Mouse (Mus musculus) kidney, postnatal 0 days (tissue): Measurements from ENCODE around the gene Egfl8. TPM values are rescaled to one million over a fixed set of nuclear protein-coding genes. Genes with fewer than 3 reads are reported as not detected.

ENCODE experiments used
- ATAC-seq: fragments of 200-750 bp; cut with Nextera tagmentation; replicated peaks from 2 replicates; pipeline ENCODE4 v1.8.0; 2017; ENCODE audit warnings: low read depth, moderate number of reproducible peaks, moderate TSS enrichment, moderate library complexity; ENCODE audit not compliant: low FRiP score
- DNase-seq: peaks from one replicate; pipeline ENCODE4 v3.0.0-alpha.2; 2016; ENCODE audit warnings: low spot score
- H3K27ac ChIP-seq: fragments of 300-500 bp; sonication (generic); 2 replicates; pipeline ENCODE4 v1.5.1; 2014; ENCODE audit warnings: mild to moderate bottlenecking
- H3K27me3 ChIP-seq: fragments of 300-500 bp; sonication (generic); 2 replicates; pipeline ENCODE4 v1.6.1; 2014; ENCODE audit warnings: low read length, mixed read lengths; ENCODE audit not compliant: insufficient read depth
- H3K36me3 ChIP-seq: fragments of 300-500 bp; sonication (generic); 2 replicates; pipeline ENCODE4 v1.6.1; 2014; ENCODE audit warnings: low read length, mixed read lengths; ENCODE audit not compliant: insufficient read depth
- H3K4me1 ChIP-seq: fragments of 300-500 bp; sonication (generic); replicated peaks from 2 replicates; pipeline ENCODE4 v1.6.1; 2014; ENCODE audit warnings: antibody characterized with exemption, low read length, mixed read lengths; ENCODE audit not compliant: insufficient read depth
- H3K4me2 ChIP-seq: fragments of 300-500 bp; sonication (generic); 2 replicates; pipeline ENCODE4 v1.6.1; 2014; ENCODE audit warnings: mild to moderate bottlenecking, low read length, moderate library complexity, mixed read lengths
- H3K4me3 ChIP-seq: fragments of 300-500 bp; sonication (generic); replicated peaks from 2 replicates; pipeline ENCODE4 v1.5.1; 2014; ENCODE audit warnings: low read depth, low read length
- H3K9ac ChIP-seq: fragments of 300-500 bp; sonication (generic); 2 replicates; pipeline ENCODE4 v1.6.1; 2014; ENCODE audit warnings: low read depth, low read length
- H3K9me3 ChIP-seq: fragments of 300-500 bp; sonication (generic); replicated peaks from 2 replicates; pipeline ENCODE4 v1.6.1; 2016; ENCODE audit warnings: low read length, inconsistent platforms, mixed read lengths
- CTCF ChIP-seq: IDR thresholded peaks from 2 replicates; pipeline ENCODE4 v1.5.1; 2016; ENCODE audit warnings: antibody characterized with exemption, low read depth, mild to moderate bottlenecking, moderate library complexity
- WGBS: fragments of 180-500 bp; shearing (Covaris S2); extraction: QIAGEN DNeasy Blood & Tissue Kit; methylation state at CpG from one replicate; pipeline ENCODE4 v1.1.7; 2014; 5-methylcytosine and 5-hydroxymethylcytosine counted together
- polyA plus RNA-seq: library from polyadenylated mRNA; unstranded; fragments of >200 nt; fragmentation: Nextera tagmentation; extraction: Ambion mirVana; gene quantifications from 2 replicates; pipeline ENCODE4 v1.2.1, GENCODE M21; 2015

Gene Egfl8
- polyA plus RNA-seq, 1 experiment from 2014 or later = 5.9 TPM

DNA sequence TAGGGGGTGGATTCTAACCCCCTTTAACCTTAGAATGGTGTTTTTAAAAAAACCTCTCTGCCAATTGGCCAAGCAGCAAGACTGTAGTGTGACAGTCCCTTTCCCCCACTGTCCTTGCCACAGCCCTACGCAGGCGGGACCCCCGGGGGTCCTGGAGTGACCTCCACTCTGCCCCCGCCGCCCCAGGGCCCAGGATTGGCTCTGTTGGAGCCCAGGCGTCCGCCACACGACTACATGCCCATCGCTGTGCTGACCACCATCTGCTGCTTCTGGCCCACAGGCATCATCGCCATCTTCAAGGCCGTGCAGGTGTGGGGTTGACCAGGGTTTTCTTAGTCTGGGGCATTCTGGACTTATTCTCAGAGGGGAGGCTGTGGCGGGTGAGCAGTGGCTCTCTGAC is 15.9 kb upstream of the Egfl8 start:
- H3K27me3 ChIP-seq = 0 out of 2 replicates have a peak, but pooled peaks cover 9% of the 10 kb centered on the region
- no peak for ATAC-seq
- WGBS = 12% methylated on average over 12 of the region's 12 CpGs

DNA sequence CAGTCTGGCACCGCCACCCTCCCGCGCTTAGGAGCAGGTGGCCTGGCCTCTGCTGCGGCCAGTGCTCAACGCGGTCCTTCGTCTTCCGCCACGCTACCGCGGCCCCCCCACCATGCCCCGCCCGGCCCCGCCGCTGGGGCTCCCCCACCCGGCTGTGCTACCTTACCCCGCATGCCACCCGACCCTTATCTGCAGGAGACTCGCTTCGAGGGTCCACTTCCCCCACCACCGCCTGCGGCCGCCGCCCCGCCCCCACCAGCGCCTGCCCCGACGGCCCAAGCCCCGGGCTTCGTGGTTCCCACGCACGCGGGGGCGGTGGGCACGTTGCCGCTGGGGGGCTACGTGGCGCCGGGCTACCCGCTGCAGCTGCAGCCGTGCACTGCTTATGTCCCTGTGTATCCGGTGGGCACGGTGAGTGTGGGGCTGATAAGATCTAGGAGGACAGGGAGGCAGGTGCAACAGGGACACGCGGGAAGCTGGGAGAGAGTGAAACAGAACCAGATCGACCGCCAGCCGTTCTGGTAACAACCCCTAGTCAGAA is 15.1 kb upstream of the Egfl8 start:
- Histone ChIP-seq H3K9ac (peak overlapping the region; percentile 31), H3K27me3 (0 out of 2 replicates have a peak, but pooled peaks cover 9% of the 10 kb centered on the region), H3K36me3 (no peaks in the 10 kb centered on the region), H3K4me1 (peaks cover 43% of the 10 kb centered on the region), H3K9me3 (no peaks in the 10 kb centered on the region), H3K27ac (no peak overlapping the region), H3K4me2 (peak overlapping the region; percentile 50), H3K4me3 (peak overlapping the region; percentile 23; the same call in 1 of the 2 replicates)
- ATAC-seq (no peak), DNase-seq (no peak)
- no peak for TF ChIP-seq CTCF
- 3% methylated on average over 47 of the region's 48 CpGs for WGBS

More for the DNA sequence above, 15.9 kb upstream of the Egfl8 start:
- peak overlapping the region; percentile 61 for H3K4me2 ChIP-seq
- H3K4me1 ChIP-seq = peaks cover 37% of the 10 kb centered on the region
- no peak for TF ChIP-seq CTCF
- no peaks in the 10 kb centered on the region for H3K9me3 ChIP-seq
- peak overlapping the region; percentile 38; the same call in 1 of the 2 replicates for H3K9ac ChIP-seq
- no peaks in the 10 kb centered on the region for H3K36me3 ChIP-seq
- peak overlapping the region; percentile 26 for H3K4me3 ChIP-seq
- H3K27ac ChIP-seq = no peak overlapping the region
- no peak for DNase-seq

DNA sequence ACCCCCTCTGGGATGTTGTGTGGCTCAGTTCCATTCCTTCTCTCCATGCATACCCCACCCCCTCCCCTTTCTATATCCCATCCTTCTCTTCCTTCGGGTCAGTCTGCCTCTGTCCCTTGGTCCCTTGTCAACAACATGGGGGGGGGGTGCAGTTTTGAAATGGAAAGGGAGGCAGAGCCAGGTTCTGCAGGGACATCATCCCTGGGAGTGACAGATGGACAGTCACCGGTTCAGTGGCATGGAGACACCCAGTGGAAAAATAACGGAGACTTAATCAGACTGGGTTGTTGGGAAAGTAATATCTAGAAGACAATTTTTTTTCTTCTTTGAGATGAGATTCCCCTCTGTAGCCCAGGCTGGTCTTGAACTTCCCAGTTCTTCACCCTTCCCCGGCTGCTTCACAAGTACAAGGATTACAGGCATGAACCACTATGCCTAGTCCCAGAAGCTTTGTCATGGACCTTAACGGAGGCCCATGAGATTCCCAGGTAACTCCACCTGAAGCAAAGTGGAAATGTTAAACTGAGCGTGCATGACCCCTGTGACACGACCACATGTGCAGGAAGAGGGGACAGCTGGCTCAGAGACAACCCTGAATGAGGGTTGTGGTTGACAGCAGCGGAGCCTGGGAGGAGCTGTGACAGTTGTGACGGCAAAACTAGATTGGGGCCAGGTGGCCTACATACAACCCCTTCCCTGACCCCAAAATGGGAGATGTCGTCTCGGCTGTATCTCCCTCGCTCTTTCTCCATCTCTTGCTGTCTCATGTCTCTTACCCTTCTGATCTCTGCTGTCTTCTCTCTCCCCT is 14.2 kb upstream of the Egfl8 start:
- Histone ChIP-seq H3K9ac (no peak overlapping the region; the same call in 1 of the 2 replicates), H3K4me2 (peak overlapping the region; percentile 89), H3K27me3 (0 out of 2 replicates have a peak, but pooled peaks cover 9% of the 10 kb centered on the region), H3K9me3 (no peaks in the 10 kb centered on the region), H3K27ac (no peak overlapping the region), H3K36me3 (no peaks in the 10 kb centered on the region), H3K4me1 (peaks cover 43% of the 10 kb centered on the region), H3K4me3 (0 out of 2 replicates have a peak overlapping the region, but pooled peaks have one; percentile 9)
- ATAC-seq = no peak
- no peak for DNase-seq
- WGBS = 33% methylated on average over 12 of the region's 12 CpGs
- no peak for TF ChIP-seq CTCF

DNA sequence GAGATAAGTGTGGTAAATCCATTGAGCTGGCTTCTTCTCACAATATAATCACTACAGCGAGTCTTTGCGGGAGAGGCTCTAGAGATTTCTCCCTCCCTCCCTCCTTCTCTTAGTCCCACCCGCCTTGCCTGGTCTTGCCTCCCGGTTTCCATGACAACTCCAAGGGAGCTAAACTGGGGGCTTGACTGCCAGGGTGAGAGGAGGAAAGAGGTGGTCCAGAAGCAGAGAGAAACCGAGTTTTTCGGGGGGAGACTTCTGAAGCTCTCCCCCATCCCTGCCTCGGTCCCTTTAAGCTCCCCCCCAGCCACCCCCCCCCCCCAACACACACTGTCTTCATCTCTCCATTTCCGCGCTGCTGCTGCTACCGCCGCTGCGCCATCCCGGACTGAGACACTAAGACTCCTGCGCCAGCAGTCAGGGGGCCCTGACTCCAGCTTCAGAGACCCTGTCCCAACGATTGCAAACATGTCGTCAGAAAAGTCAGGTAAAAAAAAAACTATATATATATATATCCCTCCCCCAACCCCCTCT is 13.5 kb upstream of the Egfl8 start, which contains the start of gene Prrt1:
Gene Prrt1, plus strand, starts transcription at position 313 of the 531 bp plus-strand sequence.
- H3K36me3 ChIP-seq = no peaks in the 10 kb centered on the region
- 6% methylated on average over 16 of the region's 16 CpGs for whole genome bisulfite sequencing
- peak within 1 kb of the TSS; percentile 67 for H3K4me3 ChIP-seq
- TF ChIP-seq CTCF = no peak
- peak within 1 kb of the TSS; percentile 89 for H3K4me2 ChIP-seq
- H3K27me3 ChIP-seq = 0 out of 2 replicates have a peak, but pooled peaks cover 9% of the 10 kb centered on the region
- peak within 1 kb of the TSS; percentile 74 for H3K9ac ChIP-seq
- H3K4me1 ChIP-seq = peaks cover 43% of the 10 kb centered on the region
- H3K9me3 ChIP-seq = no peaks in the 10 kb centered on the region
- no peak for ATAC-seq
- H3K27ac ChIP-seq = peak within 1 kb of the TSS; percentile 96
- DNase-seq = no peak

DNA sequence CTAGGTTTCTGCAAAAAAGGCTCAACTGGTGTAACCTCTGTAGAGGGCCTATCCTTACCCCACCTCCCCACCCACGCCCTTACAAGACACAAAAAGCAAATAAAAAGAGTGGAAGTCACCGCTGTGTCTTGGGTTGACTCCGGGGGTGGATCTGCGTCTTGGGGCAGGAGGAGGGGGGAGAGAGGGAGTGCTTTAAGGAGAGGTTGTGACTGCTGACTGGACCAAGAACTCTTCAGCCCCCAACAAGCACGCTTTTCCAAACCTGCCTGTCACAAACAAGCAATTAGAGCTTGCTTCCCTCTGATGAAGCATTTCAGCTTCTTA is 12.8 kb upstream of the Egfl8 start:
- DNase-seq = no peak
- H3K4me2 ChIP-seq = peak overlapping the region; percentile 89
- no peaks in the 10 kb centered on the region for H3K9me3 ChIP-seq
- TF ChIP-seq CTCF = no peak
- ATAC-seq = no peak
- H3K27ac ChIP-seq = peak overlapping the region; percentile 96
- peaks cover 2% of the 10 kb centered on the region; the same call in 1 of the 2 replicates for H3K36me3 ChIP-seq
- H3K27me3 ChIP-seq = 0 out of 2 replicates have a peak, but pooled peaks cover 9% of the 10 kb centered on the region
- WGBS = 16% methylated on average over 5 of the region's 5 CpGs
- H3K4me3 ChIP-seq = peak overlapping the region; percentile 67
- peak overlapping the region; percentile 74 for H3K9ac ChIP-seq
- peaks cover 43% of the 10 kb centered on the region for H3K4me1 ChIP-seq

DNA sequence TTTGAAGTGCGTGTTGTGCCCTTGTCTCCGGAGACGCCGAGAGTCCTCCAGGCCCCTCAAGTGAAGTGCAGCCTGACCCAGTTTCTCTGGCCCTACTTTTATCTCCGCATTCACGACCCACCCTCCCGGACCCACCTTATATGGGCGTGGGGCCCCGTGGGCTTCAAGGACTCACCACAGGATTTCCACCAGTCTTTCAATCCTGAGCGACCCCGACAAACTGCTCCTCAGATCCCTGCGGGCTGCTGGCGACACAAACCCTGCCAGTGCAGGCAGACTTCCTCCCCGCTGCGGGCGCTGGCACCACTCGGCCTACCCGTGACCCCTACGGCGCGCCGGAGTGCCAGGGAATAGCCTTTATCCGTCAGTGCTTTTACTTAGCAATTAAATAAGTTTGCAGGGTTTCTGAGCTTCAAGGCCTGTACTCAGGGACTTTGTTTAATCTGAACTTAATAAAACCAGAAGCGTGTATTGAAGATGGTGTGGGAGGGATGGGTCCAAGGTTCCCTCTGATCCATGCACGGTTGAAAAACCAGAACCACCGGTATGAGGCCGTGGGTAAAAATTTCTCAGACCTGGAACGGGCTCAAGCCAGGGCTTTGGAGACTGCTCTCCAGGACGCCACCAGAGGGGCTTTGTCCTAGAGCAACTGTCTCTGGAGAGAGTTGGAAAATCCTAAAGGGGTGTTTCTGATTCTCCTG is 12.3 kb upstream of the Egfl8 start, which contains the start of gene Ppt2:
Gene Ppt2, minus strand, starts transcription at position 568 of the 701 bp plus-strand sequence.
- no peak for TF ChIP-seq CTCF
- peaks cover 5% of the 10 kb centered on the region for H3K36me3 ChIP-seq
- peak; percentile 60 for DNase-seq
- ATAC-seq = no peak
- H3K4me2 ChIP-seq = peak within 1 kb of the TSS; percentile 89
- peak within 1 kb of the TSS; percentile 67 for H3K4me3 ChIP-seq
- H3K9me3 ChIP-seq = no peaks in the 10 kb centered on the region
- H3K4me1 ChIP-seq = peaks cover 43% of the 10 kb centered on the region
- 1% methylated on average over 29 of the region's 29 CpGs for whole genome bisulfite sequencing
- peak within 1 kb of the TSS; percentile 74 for H3K9ac ChIP-seq
- H3K27ac ChIP-seq = peak within 1 kb of the TSS; percentile 96
- H3K27me3 ChIP-seq = 0 out of 2 replicates have a peak, but pooled peaks cover 9% of the 10 kb centered on the region
